Mouse (Mus musculus) ES-Bruce4 (cell line): Measurements from ENCODE around the gene Bbs12.

Experiments used
- CTCF ChIP-seq: IDR thresholded peaks from one replicate; pipeline ENCODE4 v1.8.1; 2011; ENCODE audit warnings: low read depth, low read length
- POLR2A ChIP-seq: IDR thresholded peaks from one replicate; pipeline ENCODE4 v1.8.1; 2011; ENCODE audit warnings: low read length; ENCODE audit not compliant: insufficient read depth

DNA sequence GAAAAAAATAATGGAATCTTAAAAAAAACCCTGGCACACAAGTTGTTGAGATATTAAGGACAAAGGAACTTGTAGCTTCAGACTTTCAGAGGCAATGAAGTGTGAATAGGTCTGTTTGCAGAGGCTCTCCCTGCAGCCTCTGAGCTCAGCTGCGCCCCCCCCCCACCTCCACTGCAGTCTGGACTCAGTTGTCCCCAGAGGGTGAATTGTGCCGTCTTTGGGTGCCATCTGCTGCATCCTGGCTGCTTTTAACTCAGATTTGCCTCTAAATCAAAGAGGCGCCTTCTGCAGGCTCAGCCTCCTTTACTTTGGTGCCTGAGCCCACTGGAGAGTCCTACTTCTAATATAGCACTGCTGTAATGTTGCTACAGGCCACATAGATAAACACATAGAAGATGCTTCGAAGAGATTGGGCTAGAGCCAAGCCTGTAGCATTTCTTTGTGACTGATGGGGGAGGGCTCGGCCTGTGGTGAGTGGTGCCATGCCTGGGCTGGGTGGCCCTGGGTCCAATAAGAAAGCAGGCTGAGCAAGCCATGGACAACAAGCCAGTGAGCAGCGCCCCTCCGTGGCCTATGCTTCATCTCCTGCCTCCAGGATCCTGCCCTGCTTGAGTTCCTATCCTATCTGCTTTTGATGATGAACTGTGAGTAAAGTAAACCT lies 21.3 kb upstream of the Bbs12 start:
- TF ChIP-seq POLR2A: no peak
- no peak for TF ChIP-seq CTCF
